ENCODE assay signal across 15 mouse cellular contexts in the genomic region with DNA sequence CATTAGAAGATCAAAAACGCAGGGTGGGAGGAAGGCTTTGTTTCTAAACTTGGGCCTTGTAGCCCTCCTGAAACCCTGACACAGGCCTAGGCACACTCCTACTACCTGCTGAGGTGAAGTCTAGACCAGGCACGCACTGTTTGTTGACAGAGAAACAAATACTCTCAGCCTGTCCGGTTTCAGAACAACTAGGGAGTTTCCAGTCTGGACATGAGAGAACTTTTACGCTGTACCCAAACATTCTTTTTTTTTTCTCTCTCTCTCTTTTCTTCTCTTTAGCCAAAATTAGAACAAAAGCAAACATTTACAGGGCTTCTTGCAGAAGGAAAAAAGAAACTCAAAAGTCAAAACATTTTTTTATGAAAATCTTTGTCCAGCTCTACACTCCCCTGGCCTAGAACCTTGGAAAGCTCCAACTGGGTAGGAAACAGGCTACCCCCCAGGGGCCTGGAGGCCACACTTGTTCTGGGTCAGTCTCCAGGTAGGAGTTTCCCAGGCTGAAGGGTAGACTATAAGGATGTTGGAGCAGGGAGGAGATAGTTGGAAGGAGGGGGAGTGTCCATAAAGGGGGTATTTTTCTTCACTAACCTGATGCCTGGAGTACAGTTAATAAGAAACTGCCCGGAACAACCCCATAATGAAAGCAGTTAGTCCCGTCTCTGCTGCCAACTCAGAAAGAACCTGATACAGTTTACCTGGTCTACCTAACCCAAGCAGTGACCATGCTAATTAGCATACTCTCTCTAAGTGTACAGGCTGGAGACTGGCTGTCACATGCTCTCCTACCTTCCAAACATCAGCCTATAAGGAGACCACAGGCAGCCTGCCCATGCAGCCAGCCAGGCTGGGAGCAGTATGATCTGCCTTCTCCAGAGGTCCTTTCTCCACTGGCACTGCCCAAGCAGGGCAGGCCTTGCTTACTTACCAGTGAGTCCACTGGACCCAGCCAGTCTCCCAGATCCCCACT.
A peak's percentile ranks its signal among the peaks of the same experiment; 100 is the strongest.
DNase-seq lines count a peak whose midpoint lies in the region; ATAC-seq lines count a peak whose summit lies in the region.
"Had no signal": no experiment of that assay in that cellular context is flagged by ENCODE, and none has a peak within 500 bp of the region (broad histone marks: within the 10 kb centered on the region; RNA-seq: fewer than 3 reads in every experiment).

No protein-coding gene starts in this region.

- DNase-seq in forebrain, embryonic 11.5 days (ENCODE audit: low spot score), result no peak
- DNase-seq in midbrain, embryonic 11.5 days (ENCODE audit: low spot score, missing footprints), result no peak
- DNase-seq in midbrain, embryonic 10.5 days (ENCODE audit: low spot score), result no peak
- DNase-seq in kidney, adult 18-20 months, result peak; percentile 63
- DNase-seq in kidney, postnatal 36 days, result peak; percentile 54 to 71
- DNase-seq in left cerebral cortex, adult 8-10 months (ENCODE audit: low spot score in 2 of 2), result no peak
- DNase-seq: layer of hippocampus, postnatal 36 days; lung, adult 2 months had no signal

- no peaks in the 10 kb centered on the region for H3K27me3 ChIP-seq in forebrain, embryonic 11.5 days (ENCODE audit: control insufficient read depth, insufficient read depth, low read length)
- no peaks in the 10 kb centered on the region for H3K27me3 ChIP-seq in forebrain, embryonic 15.5 days
- H3K27me3 ChIP-seq in midbrain, embryonic 11.5 days (ENCODE audit: control insufficient read depth, insufficient read depth, low read length), result no peaks in the 10 kb centered on the region
- H3K27me3 ChIP-seq in midbrain, embryonic 10.5 days (ENCODE audit: low read depth, poor library complexity, severe bottlenecking), result no peaks in the 10 kb centered on the region
- H3K27me3 ChIP-seq: limb, embryonic 12.5 days had no signal

- H3K4me2 ChIP-seq in forebrain, embryonic 11.5 days (ENCODE audit: low read depth, low read length, severe bottlenecking), result no peak overlapping the region
- no peak overlapping the region for H3K4me2 ChIP-seq in forebrain, embryonic 15.5 days (replicated peaks)
- no peak overlapping the region for H3K4me2 ChIP-seq in midbrain, embryonic 11.5 days
- H3K4me2 ChIP-seq: hindbrain, embryonic 14.5 days; limb, embryonic 12.5 days had no signal

- H3K36me3 ChIP-seq in forebrain, embryonic 11.5 days (ENCODE audit: control insufficient read depth, insufficient read depth, low read length), result no peaks in the 10 kb centered on the region
- H3K36me3 ChIP-seq in forebrain, embryonic 15.5 days, result no peaks in the 10 kb centered on the region
- no peaks in the 10 kb centered on the region for H3K36me3 ChIP-seq in midbrain, embryonic 11.5 days (ENCODE audit: control insufficient read depth, insufficient read depth, low read length)
- H3K36me3 ChIP-seq in midbrain, embryonic 10.5 days, result no peaks in the 10 kb centered on the region
- H3K36me3 ChIP-seq: G1E; limb, embryonic 12.5 days had no signal

- H3K27ac ChIP-seq in forebrain, embryonic 11.5 days (ENCODE audit: low read depth, low read length), result no peak overlapping the region
- no peak overlapping the region for H3K27ac ChIP-seq in forebrain, embryonic 15.5 days (replicated peaks)
- no peak overlapping the region for H3K27ac ChIP-seq in midbrain, embryonic 11.5 days (ENCODE audit: low read depth, low read length)
- H3K27ac ChIP-seq in midbrain, embryonic 10.5 days (replicated peaks), result no peak overlapping the region
- H3K27ac ChIP-seq: hindbrain, embryonic 14.5 days; limb, embryonic 12.5 days had no signal

- no peaks in the 10 kb centered on the region for H3K4me1 ChIP-seq in forebrain, embryonic 11.5 days (replicated peaks; ENCODE audit: control insufficient read depth, insufficient read depth, low read length)
- peaks cover 6% of the 10 kb centered on the region; the same call in 1 of the 2 replicates for H3K4me1 ChIP-seq in forebrain, embryonic 15.5 days
- H3K4me1 ChIP-seq in midbrain, embryonic 11.5 days (ENCODE audit: control insufficient read depth, insufficient read depth, low read length), result no peaks in the 10 kb centered on the region
- H3K4me1 ChIP-seq in midbrain, embryonic 10.5 days, result peaks cover 8% of the 10 kb centered on the region; the same call in 1 of the 2 replicates

- peak; percentile 36 for ATAC-seq in forebrain, embryonic 11.5 days (replicated peaks; ENCODE audit: low FRiP score)
- no peak for ATAC-seq in forebrain, embryonic 15.5 days (replicated peaks)
- peak; percentile 27; the same call in 1 of the 2 replicates for ATAC-seq in midbrain, embryonic 11.5 days (ENCODE audit: low FRiP score)
- no peak for ATAC-seq in erythroid progenitor cell, adult 5-6 weeks (replicated peaks; ENCODE audit: low FRiP score, poor library complexity, severe bottlenecking)

- no peak overlapping the region for H3K9ac ChIP-seq in forebrain, embryonic 11.5 days (ENCODE audit: low read length)
- H3K9ac ChIP-seq in forebrain, embryonic 15.5 days (replicated peaks), result no peak overlapping the region
- no peak overlapping the region for H3K9ac ChIP-seq in midbrain, embryonic 11.5 days (ENCODE audit: low read length)
- H3K9ac ChIP-seq: hindbrain, embryonic 14.5 days; limb, embryonic 12.5 days had no signal

- H3K9me3 ChIP-seq in forebrain, embryonic 11.5 days (ENCODE audit: control insufficient read depth, low read length), result no peaks in the 10 kb centered on the region
- no peaks in the 10 kb centered on the region for H3K9me3 ChIP-seq in forebrain, embryonic 15.5 days
- H3K9me3 ChIP-seq in midbrain, embryonic 11.5 days (ENCODE audit: control insufficient read depth, low read length), result no peaks in the 10 kb centered on the region
- no peaks in the 10 kb centered on the region for H3K9me3 ChIP-seq in midbrain, embryonic 10.5 days (replicated peaks)
- H3K9me3 ChIP-seq: G1E; limb, embryonic 12.5 days had no signal

- no peak overlapping the region for H3K4me3 ChIP-seq in forebrain, embryonic 11.5 days (ENCODE audit: low read depth, low read length)
- no peak overlapping the region for H3K4me3 ChIP-seq in forebrain, embryonic 15.5 days
- H3K4me3 ChIP-seq in midbrain, embryonic 11.5 days (ENCODE audit: low read depth, low read length), result no peak overlapping the region
- no peak overlapping the region for H3K4me3 ChIP-seq in midbrain, embryonic 10.5 days
- H3K4me3 ChIP-seq: erythroblast, embryonic 14.5 days; limb, embryonic 12.5 days; myocyte had no signal

- WGBS in forebrain, embryonic 11.5 days, result 88% methylated on average over 6 of the region's 6 CpGs
- 90% methylated on average over 6 of the region's 6 CpGs for WGBS in forebrain, embryonic 15.5 days
- 80% methylated on average over 6 of the region's 6 CpGs for WGBS in midbrain, embryonic 11.5 days
- WGBS in midbrain, embryonic 10.5 days, result 86% methylated on average over 6 of the region's 6 CpGs

Comparison
In these comparisons a context has a peak if more than half of its experiments do, and no peak if none do; other contexts are left out.
1. ATAC-seq: peak in forebrain, embryonic 11.5 days (single experiment) and midbrain, embryonic 11.5 days (single experiment); none in forebrain, embryonic 15.5 days (single experiment) and erythroid progenitor cell, adult 5-6 weeks (single experiment).
2. DNase-seq: peak in kidney, adult 18-20 months (single experiment) and kidney, postnatal 36 days (2 of 2); none in forebrain, embryonic 11.5 days (single experiment), midbrain, embryonic 11.5 days (single experiment), midbrain, embryonic 10.5 days (single experiment) and left cerebral cortex, adult 8-10 months (0 of 2).